Mouse (Mus musculus) adrenal gland, adult 2 months (tissue): ENCODE results near the gene Lepr. TPM values are rescaled to one million over a fixed set of nuclear protein-coding genes. Genes with fewer than 3 reads are reported as not detected.
"Not testable (repeated sequence)": the region's sequence is repeated elsewhere in the genome, so short reads cannot be mapped to it uniquely, and the experiment has no call there.

Experiments
- DNase-seq: peaks from one replicate; pipeline ENCODE4 v3.0.0; 2021
- polyA plus RNA-seq: library from polyadenylated mRNA; depleted of rRNA; stranded (reverse); fragments of >200 nt; gene quantifications from 2 replicates; pipeline ENCODE4 v1.2.3, GENCODE M21; 2012; rRNA removed
- total RNA-seq, 2 experiments: library from RNA; stranded (reverse); gene quantifications; 2 replicates each; pipeline ENCODE4 v1.2.3; 2021

Lepr gene
- total and polyA plus RNA-seq, 3 experiments: 1.5 to 10.9 (median 10.3) TPM

GRCm38 (mm10) chr4:101715805-101716204 lies 1.4 kb upstream of the Lepr start:
- DNase-seq: no peak

DNA sequence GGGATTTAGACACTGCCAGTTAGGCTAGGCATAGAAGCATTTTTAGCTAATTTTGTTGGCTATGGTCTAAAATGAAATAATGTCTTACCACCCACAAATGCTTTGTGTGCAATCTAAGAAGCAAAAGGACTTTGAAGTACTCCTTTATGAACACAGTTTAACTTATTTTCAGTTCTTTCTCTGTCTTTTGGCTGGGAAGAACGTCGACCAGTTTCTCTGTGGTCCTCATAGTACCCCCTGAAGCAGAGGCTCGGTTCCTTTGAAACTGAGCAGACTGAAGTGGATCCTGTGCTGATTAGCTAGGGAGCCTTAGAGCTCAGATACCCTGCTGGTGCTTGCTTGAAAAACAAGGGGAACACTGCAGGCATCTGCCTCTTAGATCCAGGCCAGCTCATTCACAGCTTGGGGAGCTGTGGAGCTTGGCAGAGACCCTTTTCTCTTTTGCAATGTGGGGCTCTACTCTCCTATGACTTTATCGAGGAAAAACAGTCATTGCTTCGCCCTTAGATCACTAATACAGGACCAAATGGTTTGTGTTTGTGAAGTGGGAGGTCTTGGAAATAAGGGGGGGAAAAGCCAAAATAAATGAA lies 1.9 kb downstream of the Lepr start:
- DNase-seq: no peak

DNA sequence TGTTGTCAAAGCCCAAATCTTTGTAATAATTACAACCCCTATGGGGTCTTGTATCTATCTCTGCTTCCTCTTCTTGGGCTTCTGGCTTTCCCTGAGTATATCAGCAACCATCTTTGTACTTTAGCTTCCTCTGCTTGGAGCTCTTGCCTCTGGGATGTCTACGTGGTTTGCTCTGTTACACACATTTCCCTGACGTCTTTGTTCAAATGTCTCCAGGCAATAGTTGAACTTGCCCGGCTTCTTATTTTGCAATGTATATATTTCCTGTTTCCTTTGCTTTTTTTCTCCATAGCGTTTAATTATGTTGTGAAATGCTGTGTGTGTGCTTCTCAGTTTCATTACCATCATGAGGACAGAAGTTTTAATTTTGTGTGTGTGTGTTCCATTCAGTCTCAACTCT lies 4.5 kb downstream of the Lepr start:
- DNase-seq: no peak

DNA sequence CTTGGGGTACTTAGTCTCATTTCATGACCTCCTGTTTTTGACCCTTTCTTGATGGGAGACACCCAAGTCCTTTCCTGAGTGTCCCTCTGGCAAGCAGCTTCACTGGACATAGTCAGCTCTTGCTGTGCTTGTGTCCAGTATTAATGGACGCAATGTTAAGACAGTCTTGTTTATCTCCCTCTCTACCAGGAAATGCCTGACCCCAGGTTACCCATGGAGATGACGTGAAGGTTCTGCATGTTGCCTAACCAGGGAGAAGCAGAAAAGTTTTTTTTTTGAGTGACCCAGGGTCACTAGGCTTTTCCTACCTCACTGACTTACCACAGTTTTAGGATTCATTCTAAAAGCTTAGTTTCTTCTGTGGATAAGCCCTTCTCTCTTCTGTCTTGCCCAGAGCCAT lies 24.8 kb downstream of the Lepr start:
- DNase-seq: peak; percentile 9

DNA sequence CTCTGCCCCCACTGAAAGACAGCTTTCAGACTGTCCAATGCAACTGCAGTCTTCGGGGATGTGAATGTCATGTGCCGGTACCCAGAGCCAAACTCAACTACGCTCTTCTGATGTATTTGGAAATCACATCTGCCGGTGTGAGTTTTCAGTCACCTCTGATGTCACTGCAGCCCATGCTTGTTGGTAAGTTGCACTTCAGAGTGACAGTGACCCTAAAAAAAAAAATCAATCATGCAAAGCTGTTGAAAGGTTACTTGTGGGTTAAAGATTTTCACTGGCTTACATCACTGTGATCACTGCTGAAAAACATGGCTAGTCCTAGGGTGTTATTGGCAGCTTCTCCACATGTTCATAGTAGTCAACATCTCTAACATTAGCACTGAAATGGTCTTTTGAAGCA lies 28.3 kb downstream of the Lepr start:
- DNase-seq: no peak

DNA sequence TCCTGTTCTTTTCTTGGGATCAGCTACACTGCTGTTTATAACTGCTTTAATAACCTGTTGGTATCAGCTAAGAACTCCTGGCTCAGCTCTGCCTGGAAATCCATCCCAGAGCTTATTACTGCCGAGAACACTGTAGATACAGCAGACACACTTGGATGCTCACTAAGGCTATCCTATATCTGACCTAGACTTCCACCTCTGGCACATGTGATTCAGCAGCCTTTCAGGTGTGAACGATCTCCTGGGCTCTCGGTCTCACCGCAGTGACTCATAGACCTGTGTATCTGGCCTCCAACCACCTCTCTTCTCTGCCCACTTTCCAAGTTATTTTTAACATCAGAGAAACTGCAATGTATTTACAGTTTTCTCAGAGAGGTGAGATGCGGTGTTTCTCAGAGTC lies 43.3 kb downstream of the Lepr start:
- no peak for DNase-seq

- not testable (repeated sequence) for DNase-seq
Observed at GRCm38 (mm10) chr4:101843923-101844322, 126.7 kb downstream of the Lepr start, which contains the start of gene B020004J07Rik. B020004J07Rik (minus strand) TSS chr4:101844023.

DNA sequence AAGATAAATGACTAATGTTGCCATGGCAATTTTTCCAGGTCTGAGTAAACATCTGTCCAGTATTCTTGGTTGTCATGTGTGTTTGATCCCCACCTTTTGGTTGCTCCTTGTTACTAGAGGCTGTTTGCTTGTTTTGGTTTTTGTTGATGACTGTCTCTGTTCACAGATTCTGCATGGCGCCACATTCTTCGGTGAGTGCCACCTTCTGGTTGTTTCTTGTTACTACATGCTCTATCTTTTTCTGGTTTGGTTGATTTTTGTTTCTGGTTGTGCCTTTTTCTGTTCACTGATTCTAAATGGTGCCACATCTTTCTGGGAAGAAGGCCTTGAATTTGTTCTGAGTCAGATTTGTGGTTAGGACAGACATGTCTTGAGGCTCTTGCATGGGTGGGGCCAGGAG lies 133.7 kb downstream of the Lepr start:
- no peak for DNase-seq

GRCm38 (mm10) chr4:101860873-101861272 lies 143.7 kb downstream of the Lepr start:
- peak; percentile 29 for DNase-seq

DNA sequence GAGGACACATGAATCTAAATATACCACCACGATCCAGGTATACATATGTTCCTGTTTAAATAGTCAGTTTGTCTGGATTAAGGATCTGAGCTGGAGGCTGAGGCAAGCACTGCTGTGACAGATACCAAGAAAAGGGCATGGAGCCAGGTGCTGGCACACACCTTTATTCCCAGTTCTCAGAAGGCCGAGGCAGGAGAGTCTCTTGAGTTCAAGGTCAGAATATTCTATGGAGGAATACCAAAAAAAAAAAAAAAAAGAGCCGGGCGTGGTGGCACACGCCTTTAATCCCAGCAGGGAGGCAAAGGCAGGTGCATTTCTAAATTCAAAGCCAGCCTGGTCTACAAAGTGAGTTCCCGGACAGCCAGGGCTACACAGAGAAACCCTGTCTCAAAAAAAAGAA lies 145.1 kb downstream of the Lepr start:
- DNase-seq: no peak

Other genes starting within 250 kb of the Lepr start
- gene Dnajc6, start 220.8 kb upstream of the Lepr start, total RNA-seq: 1 to 10 TPM; 3.3 to 6.1 TPM
- gene Dnajc6, start 220.8 kb upstream of the Lepr start, polyA plus RNA-seq: 0.91 and 1.3 TPM in 2 replicates
- 10 to 100 TPM; 56.2 to 59.5 TPM for gene Leprot, start 69.7 kb upstream of the Lepr start, total RNA-seq
- gene Leprot, start 69.7 kb upstream of the Lepr start, polyA plus RNA-seq: 25.9 and 51.4 TPM in 2 replicates
- not detected for gene B020004J07Rik, start 126.6 kb downstream of the Lepr start, total RNA-seq
- not detected in 2 replicates for gene B020004J07Rik, start 126.6 kb downstream of the Lepr start, polyA plus RNA-seq
- not detected for gene C130073F10Rik, start 176.4 kb downstream of the Lepr start, total RNA-seq
- not detected in 2 replicates for gene C130073F10Rik, start 176.4 kb downstream of the Lepr start, polyA plus RNA-seq
- not detected for gene Gm12800, start 191.7 kb downstream of the Lepr start, total RNA-seq
- not detected in 2 replicates for gene Gm12800, start 191.7 kb downstream of the Lepr start, polyA plus RNA-seq
- gene Gm12794, start 223.0 kb downstream of the Lepr start, total RNA-seq: not detected
- not detected in 2 replicates for gene Gm12794, start 223.0 kb downstream of the Lepr start, polyA plus RNA-seq